Mouse (Mus musculus) kidney, adult 9 months (tissue): ENCODE results near the gene Tnip3.

ENCODE experiments used
- DNase-seq: peaks from one replicate; pipeline ENCODE4 v3.0.0; 2022

Gene Tnip3

DNA sequence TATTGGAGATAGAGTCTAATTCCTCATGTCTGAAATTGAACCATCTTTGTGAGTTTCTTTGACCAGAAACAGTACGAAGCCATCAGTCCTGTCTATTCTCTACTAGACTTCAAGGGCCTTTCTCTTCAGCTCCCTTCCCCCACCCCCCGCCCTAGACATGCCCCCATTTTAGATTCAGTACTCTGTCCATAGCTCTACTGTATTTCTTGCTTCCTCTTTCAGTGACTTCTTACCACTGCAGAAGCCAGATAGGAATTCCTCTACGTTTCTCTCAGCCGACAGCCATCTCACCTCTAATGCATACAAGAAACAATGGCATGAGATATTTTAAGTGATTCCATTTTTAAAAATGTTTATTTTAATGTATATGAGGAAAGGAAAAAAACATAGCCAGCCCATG lies 136.2 kb downstream of the Tnip3 start:
- no peak for DNase-seq

DNA sequence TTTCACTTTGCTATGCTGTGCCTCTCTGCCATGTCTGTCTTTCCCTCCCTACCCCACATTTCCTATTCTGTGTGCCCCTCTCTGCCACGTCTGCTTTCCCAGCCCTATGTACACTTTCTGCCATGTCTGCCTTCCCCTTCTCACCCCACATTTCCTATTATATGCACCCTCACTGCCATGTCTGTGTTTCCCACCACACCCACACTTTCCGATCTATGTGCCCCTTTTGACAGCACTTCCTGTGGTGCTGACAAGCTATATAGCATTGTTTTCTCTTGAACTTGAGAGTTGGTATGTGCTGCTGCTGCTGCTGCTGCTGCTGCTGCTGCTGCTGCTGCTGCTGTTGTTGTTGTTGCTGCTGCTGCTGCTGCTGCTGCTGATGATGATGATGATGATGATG lies 136.9 kb downstream of the Tnip3 start:
- DNase-seq: no peak

DNA sequence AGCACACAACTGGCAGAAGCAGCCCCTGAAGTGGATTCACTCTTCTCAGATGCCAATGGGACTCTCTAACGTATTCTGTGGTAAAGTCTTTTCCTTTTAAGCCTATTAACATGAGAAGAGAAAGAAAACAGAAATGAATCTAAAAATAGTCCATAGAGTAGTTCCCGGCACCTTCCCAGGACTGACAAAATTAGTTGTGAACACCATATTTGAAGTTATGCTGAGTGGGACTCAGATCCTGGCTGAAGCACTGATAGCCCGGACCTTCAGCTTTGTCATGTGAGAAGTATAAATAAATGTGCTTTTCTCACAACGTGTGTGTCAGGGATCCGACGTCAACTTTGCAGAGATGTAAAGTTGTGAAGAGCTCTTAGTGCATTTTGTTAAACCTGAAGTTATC lies 138.9 kb downstream of the Tnip3 start:
- DNase-seq: no peak

DNA sequence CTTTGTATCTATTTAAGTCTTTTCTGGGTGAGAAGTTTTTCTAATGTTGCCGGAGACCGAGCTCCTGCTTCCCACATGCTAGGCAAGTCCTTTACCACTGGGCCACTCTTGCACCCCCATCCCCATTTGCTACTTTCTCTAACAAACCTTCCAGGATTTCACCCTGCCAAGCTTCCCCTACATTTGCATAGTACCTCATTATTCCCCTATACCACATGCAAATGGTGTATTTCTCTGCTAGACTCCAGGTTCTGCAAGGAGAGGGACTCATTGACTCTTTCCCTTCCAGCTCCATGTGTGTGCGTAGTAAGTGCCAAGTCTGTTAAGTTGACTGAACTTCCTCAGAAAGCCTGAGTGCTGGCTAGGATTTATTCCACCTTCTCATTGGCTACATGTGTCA lies 141.2 kb downstream of the Tnip3 start:
- DNase-seq: no peak

DNA sequence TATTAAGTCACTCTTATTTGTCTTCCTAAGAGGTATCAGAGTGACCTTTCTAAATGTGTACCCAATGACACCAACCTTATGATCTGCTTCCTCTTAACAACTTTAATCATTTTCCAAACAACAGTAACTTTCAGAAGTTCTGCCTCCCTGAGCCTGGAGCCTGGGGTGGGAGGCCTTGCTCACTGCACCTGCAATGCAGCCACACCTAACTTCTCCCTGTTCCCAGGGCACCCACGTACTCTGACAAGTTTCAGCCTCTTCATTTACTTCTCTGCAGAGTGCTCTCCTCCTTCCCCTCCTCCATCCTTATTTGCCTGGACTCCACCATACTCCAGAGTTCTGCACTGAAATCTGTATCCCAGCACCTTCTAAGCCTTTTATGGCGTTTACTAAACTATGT lies 144.9 kb downstream of the Tnip3 start:
- no peak for DNase-seq

DNA sequence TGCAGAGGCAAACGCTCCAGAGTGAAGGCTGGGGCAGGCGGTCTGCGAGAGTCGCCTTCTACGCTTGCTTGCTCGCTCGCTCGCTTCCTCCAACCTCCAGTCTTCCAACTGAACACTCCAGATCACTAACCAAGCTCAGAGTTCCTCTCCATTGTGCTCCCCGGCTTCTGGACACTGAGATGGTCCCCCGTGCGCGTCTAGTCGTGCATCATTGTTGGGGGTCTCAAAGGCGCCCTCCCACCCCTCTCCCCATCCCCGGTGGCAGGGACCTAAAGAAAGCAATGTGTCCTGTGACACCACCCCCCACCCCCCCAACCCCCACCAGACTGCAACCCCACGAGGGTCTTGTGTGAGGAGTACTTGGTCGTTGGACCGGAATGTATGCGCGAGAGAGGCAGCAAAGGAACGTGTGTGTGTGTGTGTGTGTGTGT lies 145.9 kb downstream of the Tnip3 start:
- DNase-seq: no peak

DNA sequence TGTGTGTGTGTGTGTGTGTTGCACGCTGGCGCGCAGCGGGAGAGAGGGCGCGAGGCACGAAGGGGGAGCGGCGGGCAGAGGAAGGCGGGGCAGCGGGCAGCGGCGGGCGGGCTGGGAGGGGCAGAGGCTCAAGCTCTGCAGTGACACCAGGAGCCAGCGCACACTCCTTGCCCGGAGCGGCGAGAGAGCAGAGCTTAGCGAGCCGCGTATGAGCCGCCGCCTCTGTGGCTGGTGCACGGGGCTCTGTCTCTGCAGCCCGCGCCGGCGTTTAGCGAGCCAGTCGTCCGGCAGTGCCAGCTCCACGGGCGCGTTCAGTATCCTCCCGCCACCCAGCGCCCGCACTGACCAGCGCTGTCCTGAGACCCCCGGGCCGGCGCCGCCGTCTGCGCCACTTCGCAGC lies 146.3 kb downstream of the Tnip3 start, which contains the start of gene Ndnf:
Ndnf (plus strand) TSS at position 140 of the 400 bp plus-strand sequence.
- peak; percentile 42 for DNase-seq

DNA sequence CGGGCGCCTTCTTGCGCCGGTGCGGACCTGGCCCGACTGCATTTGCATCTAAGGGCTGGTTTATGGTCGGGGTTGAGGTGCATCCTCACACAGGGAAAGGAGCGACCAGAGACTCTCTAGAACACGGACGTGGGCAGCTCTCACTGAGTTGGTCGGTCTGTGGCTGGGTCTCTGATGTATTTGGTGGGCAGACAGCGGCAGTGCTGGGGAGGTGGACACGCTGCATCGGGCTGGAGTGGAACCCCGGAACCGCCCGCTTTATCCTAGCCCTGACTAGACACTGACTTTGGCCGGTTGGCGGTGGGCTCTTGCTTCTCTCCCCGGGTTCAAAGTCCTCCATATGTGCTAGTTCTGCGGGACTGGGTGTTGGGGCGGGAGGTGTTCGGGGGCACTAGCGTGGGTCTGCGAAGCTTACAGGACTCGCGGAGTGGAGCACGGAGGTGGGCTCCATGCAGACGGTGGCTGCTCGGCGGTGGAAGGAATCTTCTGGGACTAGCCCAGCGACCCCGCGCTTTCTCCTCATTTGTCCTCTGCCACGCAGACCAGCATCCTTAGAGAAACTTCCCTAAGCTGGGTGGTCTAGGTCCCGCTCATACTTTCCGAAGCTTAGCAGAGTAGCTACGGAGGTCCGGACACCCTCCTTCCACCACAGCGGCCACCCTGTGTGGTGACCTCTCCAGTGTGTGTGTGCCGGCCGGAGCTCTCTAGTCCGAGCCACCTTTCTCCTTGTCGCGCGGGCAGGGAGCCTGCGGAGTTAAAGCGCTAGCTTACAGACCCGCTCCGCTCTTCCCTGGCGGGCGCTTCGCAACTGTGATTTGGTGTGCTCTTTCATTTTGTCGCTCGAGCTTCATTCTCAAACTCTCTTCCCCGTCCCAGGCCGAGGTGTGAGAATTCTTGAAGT lies 147.3 kb downstream of the Tnip3 start:
- no peak for DNase-seq
